Mouse (Mus musculus) adrenal gland, adult 18-20 months (tissue): ENCODE measurements around the gene Helq. TPM values are rescaled to one million over a fixed set of nuclear protein-coding genes. Genes with fewer than 3 reads are reported as not detected.

ENCODE experiments used
- total RNA-seq, 2 experiments: library from RNA; stranded (reverse); gene quantifications; 1 replicate in 1 of 2; 2 replicates in 1 of 2; pipeline ENCODE4 v1.2.3; 2021

Gene Helq
- total RNA-seq, 2 experiments from 2014 or later, result 5.1 to 5.8 TPM

Other genes starting within 250 kb of the Helq start
- 1 to 10 TPM; 6.5 to 7.1 TPM for gene Plac8, start 226.4 kb downstream of the Helq start, total RNA-seq
- gene Coq2, start 123.5 kb downstream of the Helq start, total RNA-seq, result 10 to 100 TPM; 69.5 to 71.5 TPM
- gene Hpse, start 78.9 kb downstream of the Helq start, total RNA-seq, result 1 to 10 TPM in 1 of 2 experiments, under 1 TPM in 1; 0.66 to 1.5 TPM
- 10 to 100 TPM; 80.6 to 89.5 TPM for gene Mrps18c, start within 50 bp of the Helq start, total RNA-seq
- 10 to 100 TPM; 10.6 to 10.9 TPM for gene Abraxas1, start 22.4 kb upstream of the Helq start, total RNA-seq
- 10 to 100 TPM; 13.0 to 23.4 TPM for gene Gpat3, start 47.1 kb upstream of the Helq start, total RNA-seq